Mouse (Mus musculus): ENCODE measurements around the gene Wars2.

- TF ChIP-seq ZNF384 (IDR thresholded peaks at IDR 0.05; ENCODE audit: low read depth, low read length) (no peak), ZC3H11A (IDR thresholded peaks at IDR 0.05; ENCODE audit: borderline replicate concordance, low read depth, low read length) (no peak), HCFC1 (IDR thresholded peaks at IDR 0.05; ENCODE audit: borderline replicate concordance, insufficient read depth, low read length) (no peak), CHD2 (IDR thresholded peaks at IDR 0.05; ENCODE audit: low read depth, low read length) (no peak), MAFK (IDR thresholded peaks at IDR 0.05; ENCODE audit: insufficient read depth, low read depth, low read length) (no peak)
Measured at GRCm38 (mm10) chr3:99110353-99111213, 30.3 kb upstream of the Wars2 start.

Measured in ES-E14 (cell line).